Mouse (Mus musculus) CH12.LX (cell line): ENCODE data around the gene Rpa2. TPM values are rescaled to one million over a fixed set of nuclear protein-coding genes. Genes with fewer than 3 reads are reported as not detected.

Experiments used
- DNase-seq: peaks from one replicate; pipeline ENCODE4 v3.0.0-alpha.2; 2013; ENCODE audit errors: extremely low read depth
- H3K27ac ChIP-seq: 2 replicates; pipeline ENCODE4 v1.5.1; 2012; ENCODE audit warnings: low read depth, mild to moderate bottlenecking, control low read depth, moderate library complexity; ENCODE audit not compliant: insufficient read depth
- H3K27me3 ChIP-seq: replicated peaks from 2 replicates; pipeline ENCODE3; 2012; ENCODE audit warnings: inconsistent platforms
- H3K36me3 ChIP-seq, 2 experiments: replicated peaks in 1 of 2; 2 replicates each; pipeline versions ENCODE3 to v1.6.1; 2012; ENCODE audit warnings: inconsistent platforms in 1 of 2, low read length in 1 of 2, mild to moderate bottlenecking in 1 of 2, mixed read lengths in 1 of 2, moderate library complexity in 1 of 2; ENCODE audit not compliant: control insufficient read depth in 1 of 2, insufficient read depth in 1 of 2
- H3K4me1 ChIP-seq, 2 experiments: 2 replicates each; pipeline ENCODE4 v1.6.1; 2012; ENCODE audit warnings: inconsistent platforms in 1 of 2, moderate library complexity in 1 of 2; ENCODE audit not compliant: insufficient read depth in 2 of 2, control insufficient read depth in 1 of 2
- H3K4me2 ChIP-seq: 2 replicates; pipeline ENCODE4 v1.6.1; 2012; ENCODE audit warnings: low read depth, mild to moderate bottlenecking, control low read depth; ENCODE audit not compliant: poor library complexity, insufficient read depth, severe bottlenecking
- H3K4me3 ChIP-seq, 3 experiments: fragments of 150-350 bp in 1 of 3; sonication (generic) in 1 of 3; replicated peaks in 1 of 3; 2 replicates each; pipeline versions ENCODE3 to v1.5.1; 2011 to 2012; ENCODE audit warnings: low read depth in 2 of 3, low read length in 2 of 3, mild to moderate bottlenecking in 2 of 3, moderate library complexity in 2 of 3, control low read depth in 1 of 3, improper control_type of control experiment in 1 of 3, inconsistent platforms in 1 of 3, mixed read lengths in 1 of 3; ENCODE audit not compliant: poor library complexity in 1 of 3
- H3K79me2 ChIP-seq: replicated peaks from 2 replicates; pipeline ENCODE4 v1.6.1; 2012; ENCODE audit warnings: mild to moderate bottlenecking, moderate library complexity; ENCODE audit not compliant: control insufficient read depth, poor library complexity, insufficient read depth, severe bottlenecking; ENCODE audit errors: extremely low read depth
- H3K9ac ChIP-seq: 2 replicates; pipeline ENCODE4 v1.6.1; 2012; ENCODE audit warnings: low read depth, mild to moderate bottlenecking, control low read depth, moderate library complexity; ENCODE audit not compliant: insufficient read depth
- H3K9me3 ChIP-seq: replicated peaks from 2 replicates; pipeline ENCODE3; 2012; ENCODE audit warnings: low read length, inconsistent platforms, mixed read lengths
- BHLHE40 ChIP-seq: IDR thresholded peaks from 2 replicates; pipeline ENCODE4 v1.6.1; 2011; ENCODE audit warnings: mild to moderate bottlenecking, low read depth, low read length, improper control_type of control experiment
- CHD1 ChIP-seq: IDR thresholded peaks from 2 replicates; pipeline ENCODE4 v1.6.1; 2012; ENCODE audit warnings: low read depth, low read length, improper control_type of control experiment, inconsistent platforms
- CHD2 ChIP-seq: IDR thresholded peaks from 2 replicates; pipeline ENCODE4 v1.6.1; 2011; ENCODE audit warnings: low read length, improper control_type of control experiment
- CTCF ChIP-seq, 2 experiments: IDR thresholded peaks in 1 of 2; conservative IDR thresholded peaks in 1 of 2; 2 replicates each; pipeline ENCODE4 v1.5.1; 2011 to 2012; ENCODE audit warnings: low read depth in 2 of 2, low read length in 2 of 2, improper control_type of control experiment in 1 of 2, inconsistent platforms in 1 of 2, mild to moderate bottlenecking in 1 of 2, moderate library complexity in 1 of 2
- E2F4 ChIP-seq: IDR thresholded peaks from 2 replicates; pipeline ENCODE4 v1.6.1; 2011; ENCODE audit warnings: low read depth, low read length, improper control_type of control experiment; ENCODE audit not compliant: insufficient replicate concordance
- ELF1 ChIP-seq: IDR thresholded peaks from 2 replicates; pipeline ENCODE4 v1.6.1; 2014; ENCODE audit warnings: low read depth, mild to moderate bottlenecking, inconsistent platforms, low read length, improper control_type of control experiment
- EP300 ChIP-seq: IDR thresholded peaks from 2 replicates; pipeline ENCODE4 v1.6.1; 2011; ENCODE audit warnings: low read length, improper control_type of control experiment
- ETS1 ChIP-seq: conservative IDR thresholded peaks from 2 replicates; pipeline ENCODE4 v1.6.1; 2012; ENCODE audit warnings: low read depth, mild to moderate bottlenecking, inconsistent platforms, low read length, improper control_type of control experiment, moderate library complexity
- GABPA ChIP-seq: IDR thresholded peaks from 2 replicates; pipeline ENCODE4 v1.6.1; 2012; ENCODE audit warnings: low read depth, low read length, improper control_type of control experiment, inconsistent platforms; ENCODE audit not compliant: insufficient replicate concordance
- IRF4 ChIP-seq: IDR thresholded peaks from 2 replicates; pipeline ENCODE4 v1.6.1; 2014; ENCODE audit warnings: low read depth, mild to moderate bottlenecking, inconsistent platforms, low read length, improper control_type of control experiment
- JUN ChIP-seq: IDR thresholded peaks from 2 replicates; pipeline ENCODE4 v1.6.1; 2011; ENCODE audit warnings: low read depth, mild to moderate bottlenecking, low read length, improper control_type of control experiment, moderate library complexity; ENCODE audit not compliant: insufficient read depth
- JUND ChIP-seq: conservative IDR thresholded peaks from 2 replicates; pipeline ENCODE4 v1.6.1; 2011; ENCODE audit warnings: low read depth, low read length, improper control_type of control experiment
- KAT2A ChIP-seq: IDR thresholded peaks from 2 replicates; pipeline ENCODE4 v1.6.1; 2012; ENCODE audit warnings: low read length, improper control_type of control experiment, inconsistent platforms; ENCODE audit not compliant: insufficient replicate concordance
- MAFK ChIP-seq: IDR thresholded peaks from 2 replicates; pipeline ENCODE4 v1.6.1; 2011; ENCODE audit warnings: low read length, improper control_type of control experiment; ENCODE audit not compliant: insufficient replicate concordance
- MAX ChIP-seq: IDR thresholded peaks from 2 replicates; pipeline ENCODE4 v1.6.1; 2011; ENCODE audit warnings: low read length, improper control_type of control experiment
- MAZ ChIP-seq: IDR thresholded peaks from 2 replicates; pipeline ENCODE4 v1.6.1; 2012; ENCODE audit warnings: low read depth, mild to moderate bottlenecking, inconsistent platforms, low read length, improper control_type of control experiment, moderate library complexity
- MEF2A ChIP-seq: IDR thresholded peaks from 2 replicates; pipeline ENCODE4 v1.6.1; 2014; ENCODE audit warnings: low read depth, mild to moderate bottlenecking, inconsistent platforms, low read length, improper control_type of control experiment, borderline replicate concordance
- MXI1 ChIP-seq: IDR thresholded peaks from 2 replicates; pipeline ENCODE4 v1.6.1; 2011; ENCODE audit warnings: mild to moderate bottlenecking, low read depth, low read length, improper control_type of control experiment
- MYC ChIP-seq: IDR thresholded peaks from 2 replicates; pipeline ENCODE4 v1.6.1; 2011; ENCODE audit warnings: low read depth, mild to moderate bottlenecking, improper control_type of control experiment, low read length
- PAX5 ChIP-seq: IDR thresholded peaks from 2 replicates; pipeline ENCODE4 v1.6.1; 2012; ENCODE audit warnings: low read length, inconsistent platforms, mixed read lengths
- POLR2A ChIP-seq: IDR thresholded peaks from 2 replicates; pipeline ENCODE4 v1.6.1; 2011; ENCODE audit warnings: low read depth, mild to moderate bottlenecking, improper control_type of control experiment, low read length
- RAD21 ChIP-seq: IDR thresholded peaks from 2 replicates; pipeline ENCODE4 v1.6.1; 2011; ENCODE audit warnings: low read depth, mild to moderate bottlenecking, low read length, improper control_type of control experiment, moderate library complexity
- RCOR1 ChIP-seq: conservative IDR thresholded peaks from 2 replicates; pipeline ENCODE4 v1.6.1; 2012; ENCODE audit warnings: low read depth, mild to moderate bottlenecking, inconsistent platforms, low read length, improper control_type of control experiment
- SIN3A ChIP-seq: IDR thresholded peaks from 2 replicates; pipeline ENCODE4 v1.6.1; 2012; ENCODE audit warnings: low read length, improper control_type of control experiment, inconsistent platforms
- SMC3 ChIP-seq: IDR thresholded peaks from 2 replicates; pipeline ENCODE4 v1.6.1; 2011; ENCODE audit warnings: low read depth, low read length, improper control_type of control experiment
- TBP ChIP-seq: conservative IDR thresholded peaks from 2 replicates; pipeline ENCODE4 v1.6.1; 2011; ENCODE audit warnings: low read depth, low read length, improper control_type of control experiment
- TCF12 ChIP-seq: IDR thresholded peaks from 2 replicates; pipeline ENCODE4 v1.6.1; 2014; ENCODE audit warnings: low read depth, mild to moderate bottlenecking, inconsistent platforms, low read length, improper control_type of control experiment
- USF1 ChIP-seq: IDR thresholded peaks from 2 replicates; pipeline ENCODE4 v1.6.1; 2014; ENCODE audit warnings: low read depth, mild to moderate bottlenecking, inconsistent platforms, low read length, improper control_type of control experiment
- ZKSCAN1 ChIP-seq: IDR thresholded peaks from 2 replicates; pipeline ENCODE4 v1.6.1; 2012; ENCODE audit warnings: low read depth, inconsistent platforms, low read length, improper control_type of control experiment, borderline replicate concordance
- ZMIZ1 ChIP-seq: IDR thresholded peaks from 2 replicates; pipeline ENCODE4 v1.6.1; 2012; ENCODE audit warnings: low read depth, mild to moderate bottlenecking, inconsistent platforms, low read length, improper control_type of control experiment
- ZNF384 ChIP-seq: IDR thresholded peaks from 2 replicates; pipeline ENCODE4 v1.6.1; 2012; ENCODE audit warnings: low read depth, low read length, improper control_type of control experiment, inconsistent platforms
- dilution Hi-C: fragments of 300-500 bp; cut with MboI; formaldehyde crosslinking; loops from 2 replicates; pipeline ENCODE4 v1.14.3; 2020; ENCODE audit warnings: low sequenced_read_pairs; ENCODE audit not compliant: extremely low pct_unique_long_range_greater_than_20kb, extremely low pct_ligation_motif_present
- in situ Hi-C: fragments of 300-500 bp; cut with MboI; formaldehyde crosslinking; loops from 3 replicates; pipeline ENCODE4 v1.14.3; 2019; ENCODE audit warnings: low sequenced_read_pairs, low pct_ligation_motif_present, low pct_unique_long_range_greater_than_20kb, mixed read lengths
- polyA plus RNA-seq: library from polyadenylated mRNA; unstranded; fragments of >175 nt; gene quantifications from 2 replicates; pipeline ENCODE4 v1.2.1, GENCODE M21; 2012; ENCODE audit warnings: low read depth; ENCODE audit not compliant: insufficient read length
- total RNA-seq, 2 experiments: library from RNA; depleted of rRNA; stranded (reverse); fragments of 300-350 nt in 1 of 2; fragments of >200 nt in 1 of 2; gene quantifications; 2 replicates each; pipeline ENCODE4 v1.2.3; 2012 to 2014

Gene Rpa2
- total and polyA plus RNA-seq, 3 experiments = 80.2 to 142 (median 97.9) TPM

DNA sequence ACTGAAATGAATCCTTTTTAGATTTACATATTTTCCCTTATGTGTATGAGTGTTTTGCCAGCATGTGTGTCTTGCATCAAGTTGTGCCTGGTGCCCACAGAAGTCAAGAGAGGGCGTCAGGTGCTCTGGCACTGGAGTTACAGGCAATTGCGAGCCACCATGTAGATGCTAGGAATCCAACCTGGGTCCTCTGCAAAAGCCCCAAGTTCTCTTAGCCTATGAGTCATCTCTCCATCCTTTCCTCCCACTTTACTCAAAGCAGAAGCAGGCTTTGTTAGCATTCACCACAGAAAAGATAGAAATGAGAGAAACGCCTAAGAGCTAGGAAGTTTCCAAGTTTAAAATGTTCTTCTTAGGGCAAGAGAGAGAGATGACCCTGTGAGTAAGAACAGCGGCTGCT lies 31.7 kb downstream of the Rpa2 start:
- Histone ChIP-seq H3K27ac (peak overlapping the region; percentile 88), H3K79me2 (peaks cover 12% of the 10 kb centered on the region), H3K27me3 (no peaks in the 10 kb centered on the region), H3K9ac (no peak overlapping the region), H3K4me1 (peaks cover 8 to 52% of the 10 kb centered on the region in 2 experiments), H3K9me3 (no peaks in the 10 kb centered on the region), H3K4me3 (no peak overlapping the region), H3K4me2 (no peak overlapping the region), H3K36me3 (no peaks in the 10 kb centered on the region)
- peak; percentile 51; the same call in 1 of the 2 replicates for TF ChIP-seq MAZ
- peak; percentile 72 for TF ChIP-seq MAFK
- peak; percentile 84 for TF ChIP-seq MEF2A
- peak; percentile 78; the same call in 1 of the 2 replicates for TF ChIP-seq ETS1
- TF ChIP-seq ZNF384 = peak; percentile 75; the same call in 1 of the 2 replicates
- peak; percentile 64 for TF ChIP-seq SMC3
- peak; percentile 86 for TF ChIP-seq CHD2
- TF ChIP-seq TCF12 = peak; percentile 80
- TF ChIP-seq POLR2A = no peak
- no peak for TF ChIP-seq CHD1
- TF ChIP-seq JUND = peak; percentile 98
- peak; percentile 73; the same call in 1 of the 2 replicates for TF ChIP-seq SIN3A
- TF ChIP-seq ZKSCAN1 = no peak
- peak; percentile 97 for TF ChIP-seq EP300
- peak; percentile 60; the same call in 1 of the 2 replicates for TF ChIP-seq MAX
- no peak for TF ChIP-seq TBP
- TF ChIP-seq RCOR1 = peak; percentile 98
- TF ChIP-seq ZMIZ1 = no peak
- TF ChIP-seq BHLHE40 = peak; percentile 72
- TF ChIP-seq RAD21 = peak; percentile 40
- no peak for TF ChIP-seq KAT2A
- TF ChIP-seq E2F4 = 0 out of 2 replicates have a peak, but pooled peaks have one; percentile 75
- TF ChIP-seq IRF4 = peak; percentile 98
- peak in 1 of 2 experiments; percentile 58; a peak in 2 of 4 replicates for TF ChIP-seq CTCF (conservative IDR thresholded peaks at IDR 0.05 in 1 of 2, IDR thresholded peaks at IDR 0.05 in 1 of 2; ENCODE audit: low read depth in 2 of 2, low read length in 2 of 2)
- TF ChIP-seq USF1 = no peak
- TF ChIP-seq JUN = peak; percentile 98
- TF ChIP-seq ELF1 = no peak
- no peak; the same call in 1 of the 2 replicates for TF ChIP-seq MYC
- no peak for TF ChIP-seq GABPA
- TF ChIP-seq MXI1 = peak; percentile 29; the same call in 1 of the 2 replicates
- no peak for TF ChIP-seq PAX5
- in situ Hi-C loops (no loop called here), dilution Hi-C loops (no loop called here)
- peak; percentile 82 for DNase-seq
